Mouse (Mus musculus) embryonic facial prominence, embryonic 14.5 days (tissue): ENCODE results near the gene Zfp710. TPM values are rescaled to one million over a fixed set of nuclear protein-coding genes. Genes with fewer than 3 reads are reported as not detected.

Experiments
- ATAC-seq: fragments of 200-750 bp; cut with Nextera tagmentation; 2 replicates; pipeline ENCODE4 v1.8.0; 2017; ENCODE audit warnings: low read depth, moderate number of reproducible peaks, moderate TSS enrichment
- DNase-seq: peaks from one replicate; pipeline ENCODE4 v3.0.0-alpha.2; 2015; ENCODE audit warnings: low spot score
- H3K27ac ChIP-seq: fragments of 300-500 bp; sonication (generic); replicated peaks from 2 replicates; pipeline ENCODE4 v1.5.1; 2014; ENCODE audit warnings: low read depth, mild to moderate bottlenecking, low read length, moderate library complexity
- H3K27me3 ChIP-seq: fragments of 300-500 bp; sonication (generic); replicated peaks from 2 replicates; pipeline ENCODE4 v1.6.1; 2014; ENCODE audit warnings: low read length; ENCODE audit not compliant: control insufficient read depth, insufficient read depth
- H3K36me3 ChIP-seq: fragments of 300-500 bp; sonication (generic); 2 replicates; pipeline ENCODE4 v1.6.1; 2014; ENCODE audit warnings: low read length, mixed read lengths; ENCODE audit not compliant: control insufficient read depth, insufficient read depth
- H3K4me1 ChIP-seq: fragments of 300-500 bp; sonication (generic); 2 replicates; pipeline ENCODE4 v1.6.1; 2014; ENCODE audit warnings: antibody characterized with exemption, low read length; ENCODE audit not compliant: control insufficient read depth, insufficient read depth
- H3K4me2 ChIP-seq: fragments of 300-500 bp; sonication (generic); 2 replicates; pipeline ENCODE4 v1.6.1; 2014; ENCODE audit warnings: low read depth, mild to moderate bottlenecking, low read length, moderate library complexity, mixed read lengths
- H3K4me3 ChIP-seq: fragments of 300-500 bp; sonication (generic); 2 replicates; pipeline ENCODE4 v1.5.1; 2014; ENCODE audit warnings: low read depth, mild to moderate bottlenecking, low read length
- H3K9ac ChIP-seq: fragments of 300-500 bp; sonication (generic); 2 replicates; pipeline ENCODE4 v1.6.1; 2014; ENCODE audit warnings: low read depth, mild to moderate bottlenecking, low read length, moderate library complexity, mixed read lengths
- H3K9me3 ChIP-seq: fragments of 300-500 bp; sonication (generic); 2 replicates; pipeline ENCODE4 v1.6.1; 2016; ENCODE audit warnings: low read length; ENCODE audit not compliant: control insufficient read depth
- WGBS: fragments of 180-500 bp; shearing (Covaris S2); extraction: QIAGEN DNeasy Blood & Tissue Kit; methylation state at CpG from one replicate; pipeline ENCODE4 v1.1.7; 2014; 5-methylcytosine and 5-hydroxymethylcytosine counted together
- polyA plus RNA-seq: library from polyadenylated mRNA; unstranded; fragments of >200 nt; fragmentation: Nextera tagmentation; extraction: Ambion mirVana; gene quantifications from 2 replicates; pipeline ENCODE4 v1.2.1, GENCODE M21; 2014

The Zfp710 gene
- polyA plus RNA-seq, 1 experiment from 2014 or later: 14.3 TPM

DNA sequence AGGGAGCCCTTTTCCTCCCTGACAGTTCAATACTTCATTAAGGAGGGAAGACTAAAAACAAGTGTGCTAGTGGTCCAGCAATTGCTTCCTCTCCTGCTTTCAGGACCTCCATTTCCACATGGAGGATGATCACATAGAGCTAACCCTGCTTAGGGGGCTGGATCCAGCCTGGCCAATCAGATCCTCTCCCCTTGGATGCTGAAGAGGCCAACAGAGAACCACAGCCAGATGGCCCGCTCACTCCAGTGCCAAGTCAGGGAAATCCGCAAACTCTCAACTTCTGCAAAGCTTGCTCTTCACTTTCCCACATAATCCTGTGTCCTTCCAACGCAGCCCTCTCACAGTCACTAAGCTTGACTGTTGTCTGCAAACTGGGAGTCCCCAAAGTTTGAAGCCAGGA is 78.7 kb downstream of the Zfp710 start:
- H3K9ac ChIP-seq: no peak overlapping the region
- no peak overlapping the region for H3K4me2 ChIP-seq
- no peaks in the 10 kb centered on the region for H3K4me1 ChIP-seq
- 0 out of 2 replicates have a peak, but pooled peaks cover 8% of the 10 kb centered on the region for H3K9me3 ChIP-seq
- ATAC-seq (no peak), DNase-seq (no peak)
- peaks cover 68% of the 10 kb centered on the region for H3K36me3 ChIP-seq
- no peaks in the 10 kb centered on the region for H3K27me3 ChIP-seq
- WGBS: 82% methylated on average over 3 of the region's 3 CpGs
- H3K4me3 ChIP-seq: no peak overlapping the region
- no peak overlapping the region for H3K27ac ChIP-seq

DNA sequence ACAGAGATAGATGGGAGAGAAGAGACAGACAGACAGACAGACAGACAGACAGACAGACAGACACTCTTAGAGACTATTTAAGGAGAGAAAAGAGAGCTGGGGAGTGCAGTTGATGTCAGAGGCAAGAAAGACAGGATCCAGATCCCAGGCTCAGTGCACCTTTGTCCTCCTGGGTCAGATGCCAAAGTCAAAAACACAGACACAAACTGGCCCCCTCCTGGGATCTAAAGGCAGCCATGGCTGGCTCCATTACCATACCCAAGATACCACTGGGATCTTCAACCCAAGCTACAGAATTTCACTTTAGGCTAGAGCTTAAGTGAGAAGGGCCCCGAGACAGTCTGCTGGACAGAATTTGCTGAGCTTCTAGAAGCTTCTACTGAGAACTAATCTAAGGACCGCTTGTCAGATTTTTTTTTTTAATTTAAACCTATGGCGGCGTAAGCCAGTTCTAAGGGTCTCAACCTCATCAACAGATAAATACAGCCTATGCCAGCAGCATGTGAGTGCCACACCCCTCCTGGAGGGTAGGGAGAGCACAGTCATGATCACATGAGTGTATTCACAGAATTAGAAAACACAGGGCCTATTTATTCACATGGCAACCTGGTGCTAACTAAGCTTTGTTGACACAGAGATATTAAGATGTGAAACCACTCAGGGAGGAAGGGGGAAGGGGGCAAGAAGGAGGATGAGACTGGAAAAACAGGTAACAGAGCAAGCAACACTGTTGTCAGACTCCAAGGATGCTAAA is 81.2 kb downstream of the Zfp710 start:
- WGBS: 87% methylated on average over 4 of the region's 4 CpGs

DNA sequence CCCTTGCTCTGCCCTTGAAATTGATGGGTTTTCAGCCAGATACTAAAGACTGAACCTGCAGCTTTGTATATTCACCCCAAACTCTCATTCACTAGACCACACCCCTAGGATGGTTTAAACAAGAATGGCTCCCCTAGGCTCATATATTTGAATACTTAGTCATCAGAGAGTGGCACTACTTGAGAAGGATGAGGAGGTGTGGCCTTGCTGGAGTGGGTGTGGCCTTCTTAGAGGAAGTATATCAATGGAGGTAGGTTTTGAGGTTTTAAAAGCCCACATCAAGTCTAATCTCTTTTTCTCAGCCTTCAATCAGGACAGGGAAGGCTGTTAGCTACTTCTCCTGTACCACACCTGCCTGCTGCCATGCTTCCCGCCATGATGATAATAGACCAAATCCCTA is 81.8 kb downstream of the Zfp710 start:
- no peaks in the 10 kb centered on the region for H3K27me3 ChIP-seq
- H3K4me2 ChIP-seq: no peak overlapping the region
- H3K4me1 ChIP-seq: peaks cover 2% of the 10 kb centered on the region; the same call in 1 of the 2 replicates
- peaks cover 60% of the 10 kb centered on the region for H3K36me3 ChIP-seq
- WGBS: 96% methylated on average over 1 of the region's 1 CpGs
- no peak overlapping the region for H3K4me3 ChIP-seq
- ATAC-seq (no peak), DNase-seq (no peak)
- 0 out of 2 replicates have a peak, but pooled peaks cover 8% of the 10 kb centered on the region for H3K9me3 ChIP-seq
- no peak overlapping the region for H3K9ac ChIP-seq
- H3K27ac ChIP-seq: no peak overlapping the region

More for the DNA sequence above, 81.2 kb downstream of the Zfp710 start:
- no peak overlapping the region for H3K4me3 ChIP-seq
- DNase-seq: no peak
- no peak for ATAC-seq
- peaks cover 66% of the 10 kb centered on the region for H3K36me3 ChIP-seq
- H3K4me1 ChIP-seq: no peaks in the 10 kb centered on the region
- no peak overlapping the region for H3K27ac ChIP-seq
- no peaks in the 10 kb centered on the region for H3K27me3 ChIP-seq
- H3K4me2 ChIP-seq: no peak overlapping the region
- H3K9me3 ChIP-seq: 0 out of 2 replicates have a peak, but pooled peaks cover 8% of the 10 kb centered on the region
- no peak overlapping the region for H3K9ac ChIP-seq

DNA sequence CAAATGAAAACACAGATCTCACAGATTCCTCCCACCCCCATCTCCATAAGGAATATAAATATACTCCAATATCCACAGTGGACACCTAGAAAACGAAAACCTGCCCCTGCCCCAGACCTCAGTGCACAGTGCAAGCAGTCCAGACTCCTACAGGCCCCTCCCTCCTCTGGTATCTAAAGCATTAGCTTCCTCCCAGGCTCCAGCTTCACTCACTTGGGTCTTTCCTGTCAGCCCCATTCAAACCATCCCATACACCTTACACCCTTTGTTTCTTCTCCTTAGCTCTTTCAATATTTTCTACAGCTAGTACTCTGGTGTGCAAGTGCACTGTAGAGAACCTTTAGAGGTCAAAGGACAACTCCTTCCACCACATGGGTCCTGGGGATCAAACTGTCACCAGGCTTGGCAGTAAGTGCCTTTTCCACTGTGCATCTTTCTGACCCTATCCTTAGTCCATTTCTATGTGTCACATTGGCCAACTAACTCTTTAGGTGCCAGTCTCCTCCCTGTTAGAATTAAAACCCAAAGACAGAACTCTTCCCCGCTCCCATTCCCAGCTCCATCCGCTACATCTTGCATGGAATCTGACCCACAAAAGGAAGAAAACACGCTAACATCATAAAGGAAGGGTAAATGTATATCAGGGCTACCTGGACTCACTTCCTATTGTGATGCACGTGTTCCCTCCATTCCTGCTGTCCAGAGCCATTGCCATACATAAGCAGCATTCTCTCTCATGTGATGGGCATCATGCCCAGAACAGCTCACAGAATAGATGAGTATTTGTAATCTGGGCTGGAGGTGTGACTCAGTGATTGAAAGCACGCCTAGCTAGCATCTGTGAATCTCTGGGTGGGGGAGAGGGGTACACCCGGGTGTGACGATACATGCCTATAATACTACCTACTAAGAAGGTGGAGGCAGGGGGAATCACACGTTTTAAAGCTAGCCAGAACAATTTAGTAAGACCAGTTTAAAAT is 86.7 kb downstream of the Zfp710 start:
- Histone ChIP-seq H3K36me3 (peaks cover 50% of the 10 kb centered on the region), H3K27me3 (no peaks in the 10 kb centered on the region), H3K4me1 (peaks cover 31% of the 10 kb centered on the region), H3K4me2 (no peak overlapping the region), H3K4me3 (no peak overlapping the region), H3K9me3 (0 out of 2 replicates have a peak, but pooled peaks cover 8% of the 10 kb centered on the region), H3K9ac (peak overlapping the region; percentile 21; the same call in 1 of the 2 replicates), H3K27ac (no peak overlapping the region)
- DNase-seq: no peak
- no peak for ATAC-seq
- 78% methylated on average over 9 of the region's 9 CpGs for WGBS

DNA sequence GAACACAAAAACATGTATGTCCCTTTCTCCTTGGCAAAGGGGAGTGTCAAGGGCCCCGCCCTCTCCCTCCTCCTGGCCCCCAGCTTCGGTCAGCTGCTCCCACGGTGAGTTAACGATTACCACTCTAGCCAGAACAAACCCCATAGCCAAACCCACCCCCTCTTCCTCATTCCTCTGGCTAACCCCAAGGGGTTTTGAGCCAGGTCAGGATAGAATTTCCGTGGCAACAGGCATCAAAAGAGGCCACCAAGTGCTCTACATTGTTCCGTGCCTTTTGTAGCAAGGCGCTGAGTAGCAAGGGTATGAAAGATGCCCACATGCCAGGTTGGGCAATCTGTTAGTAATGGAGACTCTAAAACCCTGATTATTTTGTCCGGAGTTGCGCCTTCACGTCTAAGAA is 89.4 kb downstream of the Zfp710 start:
- Histone ChIP-seq H3K4me2 (peak overlapping the region; percentile 70), H3K4me1 (peaks cover 32% of the 10 kb centered on the region), H3K9ac (peak overlapping the region; percentile 97), H3K27me3 (no peaks in the 10 kb centered on the region), H3K27ac (peak overlapping the region; percentile 98), H3K36me3 (peaks cover 24% of the 10 kb centered on the region), H3K9me3 (no peaks in the 10 kb centered on the region), H3K4me3 (peak overlapping the region; percentile 96)
- DNase-seq: peak; percentile 53
- 0 out of 2 replicates have a peak, but pooled peaks have one; percentile 10 for ATAC-seq
- WGBS: 5% methylated on average over 10 of the region's 10 CpGs

DNA sequence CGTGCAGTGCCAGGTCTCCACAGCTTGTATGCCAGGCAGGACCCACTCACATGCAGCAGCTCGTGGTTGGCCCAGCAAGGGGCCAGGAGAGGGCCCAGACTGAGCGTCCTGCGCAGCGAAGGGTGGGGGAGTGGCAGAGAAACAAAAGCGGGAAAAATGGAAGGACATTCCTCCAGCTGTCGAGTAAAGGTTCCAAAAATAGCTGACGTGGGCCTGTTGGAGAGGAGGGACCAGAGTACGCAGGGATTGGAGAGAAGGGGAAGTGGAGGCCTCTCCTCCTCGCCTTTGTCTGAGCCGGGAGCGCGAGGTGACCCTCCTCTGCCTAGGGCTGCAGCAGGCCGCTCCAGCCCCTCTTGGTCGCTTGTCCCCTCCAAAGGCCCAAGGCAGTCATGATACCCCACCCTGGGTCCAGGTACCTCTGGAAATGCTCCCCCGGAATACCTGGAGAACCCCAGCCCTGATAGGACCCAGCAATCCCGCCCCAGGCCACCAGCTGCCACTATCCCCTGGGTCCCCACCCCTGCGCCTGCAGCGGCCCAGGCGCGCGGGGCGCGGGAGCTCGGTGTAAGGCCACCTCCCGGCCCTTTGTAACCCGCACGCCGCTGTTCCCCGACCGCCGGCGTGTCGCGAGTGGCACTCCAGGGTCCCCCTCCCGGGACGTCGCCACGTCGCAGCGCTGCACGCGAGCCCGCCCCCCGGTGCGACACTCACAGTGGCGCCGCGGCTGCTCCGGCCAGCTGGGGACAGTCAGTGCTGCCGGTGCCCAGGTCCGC is 90.0 kb downstream of the Zfp710 start:
- DNase-seq: peak; percentile 90
- Histone ChIP-seq H3K9me3 (no peaks in the 10 kb centered on the region), H3K9ac (peak overlapping the region; percentile 97), H3K27me3 (no peaks in the 10 kb centered on the region), H3K4me1 (peaks cover 32% of the 10 kb centered on the region), H3K27ac (peak overlapping the region; percentile 98), H3K4me2 (peak overlapping the region; percentile 70), H3K4me3 (peak overlapping the region; percentile 96), H3K36me3 (peaks cover 18% of the 10 kb centered on the region)
- ATAC-seq: peak; percentile 81
- under 1% methylated on average over 24 of the region's 52 CpGs for WGBS

DNA sequence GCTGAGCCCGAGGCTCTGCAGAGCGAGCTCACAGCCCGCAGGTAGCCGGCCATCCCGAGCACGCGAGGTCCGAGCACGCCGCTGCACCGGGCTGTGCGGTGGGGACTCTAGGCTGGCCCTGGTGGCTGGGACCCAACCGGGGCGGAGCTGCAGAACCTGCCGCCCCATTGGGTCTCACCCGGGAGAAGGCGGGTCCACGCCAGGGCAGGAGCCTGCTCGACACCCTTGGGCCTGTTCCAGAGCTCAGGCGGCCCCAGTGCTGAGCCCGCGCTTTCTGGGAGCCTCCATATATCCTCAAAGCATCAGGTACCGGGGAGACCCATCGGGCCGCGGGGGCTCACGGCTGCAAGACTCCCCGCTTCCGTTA is 90.6 kb downstream of the Zfp710 start, which contains the start of gene Idh2:
Idh2 (minus strand) TSS at position 169 of the 367 bp plus-strand sequence.
- peak within 1 kb of the TSS; percentile 70 for H3K4me2 ChIP-seq
- no peaks in the 10 kb centered on the region for H3K9me3 ChIP-seq
- H3K4me1 ChIP-seq: peaks cover 32% of the 10 kb centered on the region
- H3K27me3 ChIP-seq: no peaks in the 10 kb centered on the region
- H3K4me3 ChIP-seq: peak within 1 kb of the TSS; percentile 96
- ATAC-seq (peak; percentile 98), DNase-seq (peak; percentile 96)
- WGBS: 0% methylated on average over 13 of the region's 29 CpGs
- peak within 1 kb of the TSS; percentile 98 for H3K27ac ChIP-seq
- peaks cover 13% of the 10 kb centered on the region for H3K36me3 ChIP-seq
- peak within 1 kb of the TSS; percentile 97 for H3K9ac ChIP-seq

DNA sequence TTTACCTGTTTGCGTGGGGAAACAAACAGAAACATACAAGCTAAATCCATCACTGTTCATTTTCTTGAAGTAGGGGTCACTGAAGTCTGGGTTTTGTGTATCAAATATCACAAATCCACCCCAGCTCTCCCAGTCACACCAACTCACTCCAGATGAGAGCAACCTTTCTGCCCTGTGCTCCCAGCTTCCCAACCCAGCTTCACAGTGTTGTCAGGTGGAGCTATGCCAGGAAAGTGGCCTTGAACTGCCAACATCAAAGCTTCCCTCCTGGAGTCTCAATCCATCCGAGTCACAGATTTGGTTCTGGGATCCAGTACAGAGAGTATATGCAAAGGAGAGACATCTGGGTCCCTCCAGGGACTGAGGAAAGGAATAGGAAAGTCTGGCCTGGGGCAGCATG is 91.5 kb downstream of the Zfp710 start:
- WGBS: 73% methylated on average over 2 of the region's 2 CpGs
- Histone ChIP-seq H3K4me1 (peaks cover 32% of the 10 kb centered on the region), H3K9me3 (no peaks in the 10 kb centered on the region), H3K27ac (no peak overlapping the region), H3K9ac (0 out of 2 replicates have a peak overlapping the region, but pooled peaks have one; percentile 97), H3K27me3 (no peaks in the 10 kb centered on the region), H3K4me2 (peak overlapping the region; percentile 70), H3K4me3 (peak overlapping the region; percentile 96; the same call in 1 of the 2 replicates), H3K36me3 (peaks cover 7% of the 10 kb centered on the region)
- DNase-seq (no peak), ATAC-seq (no peak)
